Mouse (Mus musculus) erythroblast, embryonic 14.5 days (primary cell): Measurements from ENCODE around the gene Cdh1. TPM values are rescaled to one million over a fixed set of nuclear protein-coding genes. Genes with fewer than 3 reads are reported as not detected.

Experiments
- H3K27me3 ChIP-seq: 2 replicates; pipeline ENCODE4 v1.6.1; 2012; ENCODE audit warnings: inconsistent platforms; ENCODE audit not compliant: control insufficient read depth
- H3K36me3 ChIP-seq: 2 replicates; pipeline ENCODE4 v1.6.1; 2012; ENCODE audit warnings: mild to moderate bottlenecking, inconsistent platforms; ENCODE audit not compliant: control insufficient read depth
- H3K4me1 ChIP-seq: 2 replicates; pipeline ENCODE4 v1.6.1; 2012; ENCODE audit warnings: inconsistent platforms; ENCODE audit not compliant: control insufficient read depth
- H3K4me3 ChIP-seq: replicated peaks from 2 replicates; pipeline ENCODE3; 2012; ENCODE audit warnings: moderate library complexity, mild to moderate bottlenecking, inconsistent platforms
- H3K9me3 ChIP-seq: 2 replicates; pipeline ENCODE4 v1.6.1; 2012; ENCODE audit warnings: low read length, inconsistent platforms, mixed read lengths; ENCODE audit not compliant: control insufficient read depth
- GATA1 ChIP-seq: IDR thresholded peaks from 2 replicates; pipeline ENCODE4 v1.6.1; 2012; ENCODE audit warnings: low read length, inconsistent platforms, mixed read lengths
- TAL1 ChIP-seq: IDR thresholded peaks from 3 replicates; pipeline ENCODE4 v1.6.1; 2012; ENCODE audit warnings: low read length, inconsistent platforms, mixed read lengths
- polyA plus RNA-seq: library from polyadenylated mRNA; stranded (reverse); fragments of >175 nt; gene quantifications from 2 replicates; pipeline ENCODE4 v1.2.3, GENCODE M21; 2012

Cdh1 gene
- polyA plus RNA-seq, 1 experiment = not detected

- H3K4me1 ChIP-seq = no peaks in the 10 kb centered on the region
- TF ChIP-seq TAL1 (no peak), GATA1 (no peak)
These were observed 37.1 kb downstream of the Cdh1 start for GRCm38 (mm10) chr8:106640212-106640611.

GRCm38 (mm10) chr8:106640921-106641320 lies 37.8 kb downstream of the Cdh1 start:
- Histone ChIP-seq H3K36me3 (no peaks in the 10 kb centered on the region), H3K27me3 (no peaks in the 10 kb centered on the region), H3K4me1 (no peaks in the 10 kb centered on the region), H3K9me3 (no peaks in the 10 kb centered on the region), H3K4me3 (no peak overlapping the region)
- TF ChIP-seq TAL1 (no peak), GATA1 (no peak)

More at GRCm38 (mm10) chr8:106640212-106640611, 37.1 kb downstream of the Cdh1 start:
- no peaks in the 10 kb centered on the region for H3K9me3 ChIP-seq
- H3K36me3 ChIP-seq = no peaks in the 10 kb centered on the region
- no peaks in the 10 kb centered on the region for H3K27me3 ChIP-seq
- H3K4me3 ChIP-seq = no peak overlapping the region

GRCm38 (mm10) chr8:106642172-106642571 lies 39.0 kb downstream of the Cdh1 start:
- no peaks in the 10 kb centered on the region for H3K9me3 ChIP-seq
- no peak for TF ChIP-seq GATA1
- no peak for TF ChIP-seq TAL1
- no peaks in the 10 kb centered on the region for H3K4me1 ChIP-seq
- H3K27me3 ChIP-seq = no peaks in the 10 kb centered on the region
- no peak overlapping the region for H3K4me3 ChIP-seq
- H3K36me3 ChIP-seq = no peaks in the 10 kb centered on the region

GRCm38 (mm10) chr8:106643100-106643499 lies 39.9 kb downstream of the Cdh1 start:
- no peaks in the 10 kb centered on the region for H3K9me3 ChIP-seq
- no peaks in the 10 kb centered on the region for H3K36me3 ChIP-seq
- no peak overlapping the region for H3K4me3 ChIP-seq
- TF ChIP-seq GATA1 = no peak
- TF ChIP-seq TAL1 = no peak
- no peaks in the 10 kb centered on the region for H3K4me1 ChIP-seq
- H3K27me3 ChIP-seq = no peaks in the 10 kb centered on the region

DNA sequence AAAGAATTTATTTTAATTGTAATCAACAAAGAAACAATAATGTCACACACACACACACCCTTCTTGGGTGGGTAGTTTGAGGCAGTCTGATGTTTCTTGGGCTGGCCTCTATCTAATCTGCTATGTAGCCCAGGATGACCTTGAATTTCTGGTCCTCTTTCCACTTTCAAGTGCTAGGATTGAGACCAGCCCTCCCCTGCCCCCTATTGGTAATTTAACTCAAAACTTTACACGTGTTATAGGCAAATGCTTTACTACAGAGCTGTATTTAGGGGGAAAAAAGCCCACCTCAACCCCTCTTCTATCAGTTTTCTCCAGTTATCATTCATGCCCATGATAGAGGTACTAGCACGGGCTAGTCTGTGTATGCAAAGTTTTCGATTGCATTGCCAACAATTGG lies 41.8 kb downstream of the Cdh1 start:
- Histone ChIP-seq H3K4me3 (no peak overlapping the region), H3K36me3 (no peaks in the 10 kb centered on the region), H3K9me3 (no peaks in the 10 kb centered on the region), H3K27me3 (no peaks in the 10 kb centered on the region), H3K4me1 (no peaks in the 10 kb centered on the region)
- TF ChIP-seq GATA1 (no peak), TAL1 (no peak)

- TF ChIP-seq TAL1 = no peak
- no peak for TF ChIP-seq GATA1
- no peaks in the 10 kb centered on the region for H3K4me1 ChIP-seq
- H3K27me3 ChIP-seq = no peaks in the 10 kb centered on the region
- H3K4me3 ChIP-seq = no peak overlapping the region
- H3K9me3 ChIP-seq = no peaks in the 10 kb centered on the region
- no peaks in the 10 kb centered on the region for H3K36me3 ChIP-seq
These were observed 43.0 kb downstream of the Cdh1 start for GRCm38 (mm10) chr8:106646153-106646552.

DNA sequence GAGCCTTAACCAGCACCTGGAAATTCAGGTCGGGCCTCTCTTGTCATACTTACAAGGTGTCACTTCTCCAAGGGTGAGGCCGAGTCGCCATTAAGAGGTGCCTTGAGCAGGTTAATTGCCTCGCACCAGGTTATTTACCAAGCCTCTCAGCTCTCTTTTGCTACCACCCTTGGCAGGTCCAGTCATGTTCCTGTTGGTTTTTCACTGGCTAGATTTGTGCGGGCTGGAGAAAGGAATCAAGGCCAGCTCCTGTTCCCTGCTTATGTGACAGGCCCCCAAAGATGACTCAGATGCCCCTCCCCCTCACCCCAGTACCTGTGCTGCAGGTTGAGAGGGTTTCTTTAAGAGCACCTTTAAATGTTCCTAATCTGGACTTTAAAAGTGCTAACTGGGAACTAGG lies 43.6 kb downstream of the Cdh1 start:
- no peak overlapping the region for H3K4me3 ChIP-seq
- TF ChIP-seq TAL1 (no peak), GATA1 (no peak)

DNA sequence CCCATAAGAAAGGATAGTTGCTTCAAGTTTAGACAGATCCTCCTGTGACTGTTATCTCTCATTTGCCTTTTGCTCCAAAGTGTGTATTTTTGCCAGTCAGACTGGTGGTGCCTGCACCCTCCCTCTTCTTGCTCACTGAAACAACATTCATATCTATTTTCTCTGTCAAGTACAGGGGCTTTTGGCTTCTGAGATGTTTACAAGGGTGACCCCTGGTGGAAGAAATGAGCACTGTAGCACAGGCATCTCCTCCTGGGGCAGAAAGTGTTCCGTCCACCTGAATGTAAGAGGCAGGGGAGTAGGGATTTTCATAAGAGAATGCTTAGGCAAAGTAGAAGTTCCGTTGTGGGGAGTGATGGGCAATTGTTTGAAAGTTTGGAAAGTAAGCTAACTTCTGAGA lies 44.2 kb downstream of the Cdh1 start:
- TF ChIP-seq TAL1 (no peak), GATA1 (no peak)
- Histone ChIP-seq H3K4me3 (no peak overlapping the region), H3K36me3 (no peaks in the 10 kb centered on the region), H3K9me3 (no peaks in the 10 kb centered on the region), H3K4me1 (no peaks in the 10 kb centered on the region), H3K27me3 (no peaks in the 10 kb centered on the region)

More for the DNA sequence above, 43.6 kb downstream of the Cdh1 start:
- Histone ChIP-seq H3K27me3 (no peaks in the 10 kb centered on the region), H3K36me3 (no peaks in the 10 kb centered on the region), H3K4me1 (no peaks in the 10 kb centered on the region), H3K9me3 (no peaks in the 10 kb centered on the region)

DNA sequence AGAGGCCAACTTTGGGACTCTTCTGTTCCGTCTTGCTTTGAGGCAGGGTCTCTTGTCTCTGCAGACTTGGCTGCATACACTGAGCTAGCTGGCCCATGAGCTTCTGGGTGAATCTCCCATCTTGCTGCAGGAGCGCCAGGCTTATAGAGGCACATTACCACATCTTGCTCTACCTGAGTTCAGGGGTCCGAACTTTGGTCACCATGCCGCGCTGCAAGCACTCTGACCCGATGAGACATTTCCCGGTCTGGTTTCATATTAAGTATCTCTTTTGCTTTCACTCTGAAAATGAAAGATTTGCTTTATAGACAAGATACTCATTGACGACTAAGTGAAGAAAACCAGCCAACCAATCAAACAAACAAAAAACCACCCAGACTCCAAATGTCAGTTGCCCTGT lies 45.3 kb downstream of the Cdh1 start:
- no peaks in the 10 kb centered on the region for H3K36me3 ChIP-seq
- H3K4me3 ChIP-seq = no peak overlapping the region
- no peaks in the 10 kb centered on the region for H3K9me3 ChIP-seq
- no peaks in the 10 kb centered on the region for H3K27me3 ChIP-seq
- TF ChIP-seq GATA1 = no peak
- no peak for TF ChIP-seq TAL1
- no peaks in the 10 kb centered on the region for H3K4me1 ChIP-seq

DNA sequence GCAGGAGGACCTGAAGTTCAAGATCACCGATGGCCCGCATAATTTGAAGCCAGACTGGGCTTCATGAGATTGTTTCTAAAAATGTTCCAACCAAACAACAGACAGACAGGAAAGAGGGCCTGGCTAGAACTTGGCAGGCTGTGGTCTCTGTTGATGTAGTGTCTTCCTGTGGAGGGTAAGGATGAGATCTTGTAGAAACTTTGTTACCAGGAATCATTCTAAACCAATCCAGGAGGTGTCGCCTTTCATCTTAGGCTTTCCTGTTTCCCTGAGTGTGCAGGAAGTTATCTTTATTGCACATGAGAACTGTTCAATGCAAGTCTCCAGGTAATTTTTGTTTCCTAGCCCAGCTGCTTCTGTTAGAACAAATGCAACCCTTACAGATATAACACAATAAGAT lies 48.8 kb downstream of the Cdh1 start:
- TF ChIP-seq TAL1 (no peak), GATA1 (no peak)
- Histone ChIP-seq H3K4me3 (no peak overlapping the region), H3K4me1 (no peaks in the 10 kb centered on the region), H3K27me3 (no peaks in the 10 kb centered on the region), H3K36me3 (no peaks in the 10 kb centered on the region), H3K9me3 (no peaks in the 10 kb centered on the region)
